Mouse (Mus musculus) kidney, embryonic 15.5 days (tissue): ENCODE measurements around the gene Smurf1. TPM values are rescaled to one million over a fixed set of nuclear protein-coding genes. Genes with fewer than 3 reads are reported as not detected.

Experiments used
- ATAC-seq: fragments of 200-750 bp; cut with Nextera tagmentation; replicated peaks from 2 replicates; pipeline ENCODE4 v1.8.0; 2017; ENCODE audit warnings: moderate TSS enrichment; ENCODE audit not compliant: low FRiP score
- H3K27ac ChIP-seq: fragments of 300-500 bp; sonication (generic); 2 replicates; pipeline ENCODE4 v1.5.1; 2015; ENCODE audit warnings: mild to moderate bottlenecking, inconsistent platforms
- H3K27me3 ChIP-seq: fragments of 300-500 bp; sonication (generic); 2 replicates; pipeline ENCODE4 v1.6.1; 2015; ENCODE audit warnings: inconsistent platforms
- H3K36me3 ChIP-seq: fragments of 300-500 bp; sonication (generic); 2 replicates; pipeline ENCODE4 v1.6.1; 2015; ENCODE audit warnings: inconsistent platforms
- H3K4me1 ChIP-seq: fragments of 300-500 bp; sonication (generic); 2 replicates; pipeline ENCODE4 v1.6.1; 2015; ENCODE audit warnings: inconsistent platforms
- H3K4me2 ChIP-seq: fragments of 300-500 bp; sonication (generic); 2 replicates; pipeline ENCODE4 v1.6.1; 2015; ENCODE audit warnings: moderate library complexity, mild to moderate bottlenecking, inconsistent platforms
- H3K4me3 ChIP-seq: fragments of 300-500 bp; sonication (generic); replicated peaks from 2 replicates; pipeline ENCODE4 v1.5.1; 2015; ENCODE audit warnings: mild to moderate bottlenecking, inconsistent platforms
- H3K9ac ChIP-seq: fragments of 300-500 bp; sonication (generic); 2 replicates; pipeline ENCODE4 v1.6.1; 2015; ENCODE audit warnings: mild to moderate bottlenecking, inconsistent platforms
- H3K9me3 ChIP-seq: fragments of 300-500 bp; sonication (generic); replicated peaks from 2 replicates; pipeline ENCODE4 v1.6.1; 2016; ENCODE audit warnings: inconsistent platforms
- WGBS: fragments of 180-500 bp; shearing (Covaris S2); methylation state at CpG from one replicate; pipeline ENCODE4 v1.1.7; 2015; ENCODE audit warnings: mixed read lengths; 5-methylcytosine and 5-hydroxymethylcytosine counted together
- polyA plus RNA-seq: library from polyadenylated mRNA; unstranded; fragments of >200 nt; fragmentation: Nextera tagmentation; extraction: Ambion mirVana; gene quantifications from 2 replicates; pipeline ENCODE4 v1.2.1, GENCODE M21; 2015

Smurf1 gene
- polyA plus RNA-seq, 1 experiment from 2014 or later: 15.4 TPM

GRCm38 (mm10) chr5:144928856-144929713, 36.6 kb downstream of the Smurf1 start:
- 57% methylated on average over 11 of the region's 11 CpGs for WGBS
- Histone ChIP-seq H3K4me1 (peaks cover 3% of the 10 kb centered on the region; the same call in 1 of the 2 replicates), H3K9me3 (no peaks in the 10 kb centered on the region), H3K27me3 (no peaks in the 10 kb centered on the region), H3K4me2 (no peak overlapping the region), H3K4me3 (no peak overlapping the region), H3K36me3 (no peaks in the 10 kb centered on the region), H3K9ac (no peak overlapping the region), H3K27ac (no peak overlapping the region)
- no peak for ATAC-seq

GRCm38 (mm10) chr5:144926275-144926674, 39.4 kb downstream of the Smurf1 start:
- Histone ChIP-seq H3K9ac (no peak overlapping the region), H3K4me3 (no peak overlapping the region), H3K9me3 (no peaks in the 10 kb centered on the region), H3K27me3 (no peaks in the 10 kb centered on the region), H3K4me2 (no peak overlapping the region), H3K4me1 (peaks cover 21% of the 10 kb centered on the region), H3K27ac (no peak overlapping the region), H3K36me3 (no peaks in the 10 kb centered on the region)
- WGBS: 91% methylated on average over 2 of the region's 2 CpGs
- ATAC-seq: no peak

- H3K27me3 ChIP-seq: no peaks in the 10 kb centered on the region
- 29% methylated on average over 6 of the region's 6 CpGs for WGBS
- H3K4me2 ChIP-seq: no peak overlapping the region
- ATAC-seq: 0 out of 2 replicates have a peak, but pooled peaks have one; percentile 23
- H3K4me3 ChIP-seq: no peak overlapping the region
- no peak overlapping the region for H3K27ac ChIP-seq
- H3K9me3 ChIP-seq: no peaks in the 10 kb centered on the region
- peaks cover 35% of the 10 kb centered on the region for H3K4me1 ChIP-seq
- no peak overlapping the region for H3K9ac ChIP-seq
- H3K36me3 ChIP-seq: no peaks in the 10 kb centered on the region
Observed at GRCm38 (mm10) chr5:144923351-144923750, 42.3 kb downstream of the Smurf1 start.

GRCm38 (mm10) chr5:144919790-144920189, 45.9 kb downstream of the Smurf1 start:
- peaks cover 59% of the 10 kb centered on the region for H3K4me1 ChIP-seq
- no peak for ATAC-seq
- H3K4me2 ChIP-seq: no peak overlapping the region
- H3K27ac ChIP-seq: no peak overlapping the region
- no peak overlapping the region for H3K4me3 ChIP-seq
- no peaks in the 10 kb centered on the region for H3K36me3 ChIP-seq
- no peaks in the 10 kb centered on the region for H3K9me3 ChIP-seq
- 87% methylated on average over 8 of the region's 8 CpGs for WGBS
- no peak overlapping the region for H3K9ac ChIP-seq
- H3K27me3 ChIP-seq: no peaks in the 10 kb centered on the region

- H3K9ac ChIP-seq: no peak overlapping the region
- WGBS: 67% methylated on average over 9 of the region's 9 CpGs
- H3K27me3 ChIP-seq: no peaks in the 10 kb centered on the region
- H3K27ac ChIP-seq: no peak overlapping the region
- no peak for ATAC-seq
- H3K36me3 ChIP-seq: no peaks in the 10 kb centered on the region
- no peak overlapping the region for H3K4me2 ChIP-seq
- no peak overlapping the region for H3K4me3 ChIP-seq
- no peaks in the 10 kb centered on the region for H3K9me3 ChIP-seq
- peaks cover 65% of the 10 kb centered on the region for H3K4me1 ChIP-seq
Observed at GRCm38 (mm10) chr5:144919194-144919593, 46.5 kb downstream of the Smurf1 start.

- Histone ChIP-seq H3K27me3 (no peaks in the 10 kb centered on the region), H3K4me3 (no peak overlapping the region), H3K27ac (no peak overlapping the region), H3K9ac (no peak overlapping the region), H3K4me1 (peaks cover 67% of the 10 kb centered on the region), H3K4me2 (no peak overlapping the region), H3K36me3 (no peaks in the 10 kb centered on the region), H3K9me3 (no peaks in the 10 kb centered on the region)
- ATAC-seq: no peak
- 70% methylated on average over 8 of the region's 8 CpGs for WGBS
Observed at GRCm38 (mm10) chr5:144918204-144918603, 47.4 kb downstream of the Smurf1 start.

- WGBS: 77% methylated on average over 6 of the region's 6 CpGs
- H3K9me3 ChIP-seq: no peaks in the 10 kb centered on the region
- no peak overlapping the region for H3K9ac ChIP-seq
- no peak for ATAC-seq
- peaks cover 65% of the 10 kb centered on the region for H3K4me1 ChIP-seq
- no peaks in the 10 kb centered on the region for H3K27me3 ChIP-seq
- H3K4me3 ChIP-seq: no peak overlapping the region
- H3K36me3 ChIP-seq: no peaks in the 10 kb centered on the region
- H3K27ac ChIP-seq: no peak overlapping the region
- H3K4me2 ChIP-seq: no peak overlapping the region
Observed at GRCm38 (mm10) chr5:144917172-144917571, 48.5 kb downstream of the Smurf1 start.

- no peaks in the 10 kb centered on the region for H3K9me3 ChIP-seq
- peaks cover 71% of the 10 kb centered on the region for H3K4me1 ChIP-seq
- 67% methylated on average over 5 of the region's 5 CpGs for WGBS
- H3K9ac ChIP-seq: no peak overlapping the region
- ATAC-seq: no peak
- no peak overlapping the region for H3K27ac ChIP-seq
- H3K36me3 ChIP-seq: no peaks in the 10 kb centered on the region
- H3K4me3 ChIP-seq: no peak overlapping the region
- H3K4me2 ChIP-seq: no peak overlapping the region
- H3K27me3 ChIP-seq: no peaks in the 10 kb centered on the region
Observed at GRCm38 (mm10) chr5:144915828-144916227, 49.8 kb downstream of the Smurf1 start.

- WGBS: 40% methylated on average over 7 of the region's 7 CpGs
- H3K4me1 ChIP-seq: peaks cover 73% of the 10 kb centered on the region
- no peaks in the 10 kb centered on the region for H3K36me3 ChIP-seq
- no peak overlapping the region for H3K9ac ChIP-seq
- no peak overlapping the region for H3K4me3 ChIP-seq
- ATAC-seq: peak; percentile 82
- H3K27me3 ChIP-seq: no peaks in the 10 kb centered on the region
- H3K27ac ChIP-seq: peak overlapping the region; percentile 29
- H3K4me2 ChIP-seq: peak overlapping the region; percentile 14
- no peaks in the 10 kb centered on the region for H3K9me3 ChIP-seq
Observed at GRCm38 (mm10) chr5:144914433-144914906, 51.2 kb downstream of the Smurf1 start.

- H3K36me3 ChIP-seq: no peaks in the 10 kb centered on the region
- no peak overlapping the region for H3K27ac ChIP-seq
- WGBS: 93% methylated on average over 16 of the region's 16 CpGs
- H3K9me3 ChIP-seq: no peaks in the 10 kb centered on the region
- peaks cover 70% of the 10 kb centered on the region for H3K4me1 ChIP-seq
- no peaks in the 10 kb centered on the region for H3K27me3 ChIP-seq
- ATAC-seq: no peak
- H3K4me3 ChIP-seq: no peak overlapping the region
- H3K4me2 ChIP-seq: peak overlapping the region; percentile 14; the same call in 1 of the 2 replicates
- no peak overlapping the region for H3K9ac ChIP-seq
Observed at GRCm38 (mm10) chr5:144913923-144914322, 51.7 kb downstream of the Smurf1 start.

GRCm38 (mm10) chr5:144913361-144913760, 52.3 kb downstream of the Smurf1 start:
- 89% methylated on average over 5 of the region's 5 CpGs for WGBS
- H3K4me2 ChIP-seq: no peak overlapping the region
- H3K27ac ChIP-seq: no peak overlapping the region
- no peak overlapping the region for H3K4me3 ChIP-seq
- H3K36me3 ChIP-seq: no peaks in the 10 kb centered on the region
- H3K27me3 ChIP-seq: no peaks in the 10 kb centered on the region
- ATAC-seq: no peak
- no peak overlapping the region for H3K9ac ChIP-seq
- no peaks in the 10 kb centered on the region for H3K9me3 ChIP-seq
- peaks cover 69% of the 10 kb centered on the region for H3K4me1 ChIP-seq

GRCm38 (mm10) chr5:144912519-144913310, 52.9 kb downstream of the Smurf1 start:
- H3K27ac ChIP-seq: no peak overlapping the region
- H3K9me3 ChIP-seq: no peaks in the 10 kb centered on the region
- peaks cover 66% of the 10 kb centered on the region for H3K4me1 ChIP-seq
- H3K9ac ChIP-seq: no peak overlapping the region
- H3K4me2 ChIP-seq: no peak overlapping the region
- no peak for ATAC-seq
- WGBS: 65% methylated on average over 7 of the region's 7 CpGs
- H3K4me3 ChIP-seq: no peak overlapping the region
- H3K27me3 ChIP-seq: no peaks in the 10 kb centered on the region
- H3K36me3 ChIP-seq: no peaks in the 10 kb centered on the region
